Comparison of ENCODE assay signal across 43 mouse cellular contexts in genomic region chr17:25361291-25361690, GRCm38 (mm10). TPM values are rescaled to one million over a fixed set of nuclear protein-coding genes. Genes with fewer than 3 reads are reported as not detected.
"Had no signal": no experiment of that assay in that cellular context is flagged by ENCODE, and none has a peak within 500 bp of the region (broad histone marks: within the 10 kb centered on the region; RNA-seq: fewer than 3 reads in every experiment).

No protein-coding gene starts in this region.

- H3K4me2 ChIP-seq: heart, embryonic 11.5 days; heart, embryonic 12.5 days; heart, embryonic 13.5 days; heart, embryonic 15.5 days; hindbrain, embryonic 12.5 days; hindbrain, embryonic 13.5 days; hindbrain, embryonic 14.5 days; hindbrain, embryonic 15.5 days; intestine, embryonic 15.5 days; kidney, embryonic 15.5 days had no signal

- H3K4me3 ChIP-seq: heart, embryonic 12.5 days; heart, embryonic 13.5 days; heart, embryonic 15.5 days; hindbrain, embryonic 10.5 days; hindbrain, embryonic 12.5 days; hindbrain, embryonic 13.5 days; hindbrain, embryonic 15.5 days; intestine, embryonic 15.5 days; kidney, embryonic 15.5 days; layer of hippocampus, adult 2 months; left cerebral cortex, adult 2 months had no signal

- H3K9ac ChIP-seq: heart, embryonic 12.5 days; heart, embryonic 13.5 days; heart, embryonic 15.5 days; hindbrain, embryonic 12.5 days; hindbrain, embryonic 13.5 days; hindbrain, embryonic 14.5 days; hindbrain, embryonic 15.5 days; intestine, embryonic 15.5 days; kidney, embryonic 15.5 days had no signal

- H3K36me3 ChIP-seq: heart, embryonic 12.5 days; heart, embryonic 13.5 days; heart, embryonic 15.5 days; hindbrain, embryonic 10.5 days; hindbrain, embryonic 12.5 days; hindbrain, embryonic 13.5 days; hindbrain, embryonic 15.5 days; intestine, embryonic 15.5 days; kidney, embryonic 15.5 days had no signal

- ATAC-seq: hindbrain, embryonic 16.5 days; hindbrain, postnatal 0 days; inflammation-experienced regulatory T-cells, adult 6 months; intestine, embryonic 15.5 days; intestine, embryonic 16.5 days; intestine, postnatal 0 days had no signal

- H3K4me1 ChIP-seq: heart, embryonic 12.5 days; heart, embryonic 13.5 days; heart, embryonic 15.5 days; hindbrain, embryonic 10.5 days; hindbrain, embryonic 12.5 days; hindbrain, embryonic 13.5 days; hindbrain, embryonic 15.5 days; intestine, embryonic 15.5 days; kidney, embryonic 15.5 days had no signal

- H3K9me3 ChIP-seq: heart, embryonic 12.5 days; heart, embryonic 13.5 days; heart, embryonic 15.5 days; hindbrain, embryonic 10.5 days; hindbrain, embryonic 12.5 days; hindbrain, embryonic 13.5 days; hindbrain, embryonic 15.5 days; intestine, embryonic 15.5 days; kidney, embryonic 15.5 days had no signal

- DNase-seq: heart, postnatal 10 days; heart, postnatal 14 days; heart, postnatal 36 days; heart, postnatal 4 days; kidney, adult 11 months; kidney, adult 18-20 months; kidney, adult 2 months; kidney, adult 8-10 months; kidney, adult 9 months; kidney, postnatal 10 days; kidney, postnatal 14 days; kidney, postnatal 25 days; kidney, postnatal 36 days; kidney, postnatal 4 days; layer of hippocampus, adult 9-11 months; layer of hippocampus, postnatal 36 days had no signal

- H3K27ac ChIP-seq: heart, embryonic 13.5 days; heart, embryonic 15.5 days; hindbrain, embryonic 10.5 days; hindbrain, embryonic 12.5 days; hindbrain, embryonic 13.5 days; hindbrain, embryonic 14.5 days; hindbrain, embryonic 15.5 days; hindbrain, postnatal 0 days; intestine, embryonic 15.5 days; kidney, embryonic 15.5 days; kidney, postnatal 0 days; layer of hippocampus, adult 2 months; left cerebral cortex, adult 2 months had no signal

- H3K27me3 ChIP-seq: hindbrain, embryonic 12.5 days; hindbrain, embryonic 15.5 days had no signal

RNA-seq across cellular contexts. Expression of gene Tpsb2, which starts 4.8 kb away (rescaled TPM):
- polyA plus RNA-seq: heart, embryonic 11.5 days; heart, embryonic 12.5 days; heart, embryonic 13.5 days; hindbrain, embryonic 10.5 days; hindbrain, embryonic 11.5 days; hindbrain, embryonic 12.5 days; inflammation-experienced regulatory T-cells, adult 6 months had no signal

RNA-seq across cellular contexts. Expression of gene Tpsg1, which starts 7.8 kb away (rescaled TPM):
- polyA plus RNA-seq: heart, embryonic 12.5 days; hindbrain, embryonic 12.5 days; inflammation-experienced regulatory T-cells, adult 6 months; kidney, adult 2 months; kidney, embryonic 14.5 days had no signal

RNA-seq across cellular contexts. Expression of gene Tpsab1, which starts 15.9 kb away (rescaled TPM):
- polyA plus RNA-seq: heart, embryonic 11.5 days; heart, embryonic 12.5 days; heart, embryonic 13.5 days; hindbrain, embryonic 10.5 days; hindbrain, embryonic 11.5 days; hindbrain, embryonic 12.5 days; hindbrain, embryonic 14.5 days; hindbrain, embryonic 15.5 days; hindbrain, embryonic 16.5 days; hindbrain, postnatal 0 days; inflammation-experienced regulatory T-cells, adult 6 months; intestine, embryonic 14.5 days; intestine, embryonic 15.5 days; kidney, adult 2 months; large intestine, adult 2 months had no signal

RNA-seq across cellular contexts. Expression of gene Prss29, which starts 42.8 kb away (rescaled TPM):
- polyA plus RNA-seq: heart, embryonic 11.5 days; heart, embryonic 12.5 days; heart, embryonic 13.5 days; heart, embryonic 14.5 days; heart, embryonic 15.5 days; heart, embryonic 16.5 days; heart, postnatal 0 days; hindbrain, embryonic 10.5 days; hindbrain, embryonic 11.5 days; hindbrain, embryonic 12.5 days; hindbrain, embryonic 13.5 days; hindbrain, embryonic 14.5 days; hindbrain, embryonic 15.5 days; hindbrain, embryonic 16.5 days; hindbrain, postnatal 0 days; inflammation-experienced regulatory T-cells, adult 6 months; intestine, embryonic 14.5 days; intestine, embryonic 15.5 days; intestine, embryonic 16.5 days; intestine, postnatal 0 days; kidney, adult 2 months; kidney, embryonic 14.5 days; kidney, embryonic 15.5 days; kidney, embryonic 16.5 days; kidney, postnatal 0 days; large intestine, adult 2 months had no signal

RNA-seq across cellular contexts. Expression of gene Prss28, which starts 52.8 kb away (rescaled TPM):
- polyA plus RNA-seq: heart, embryonic 11.5 days; heart, embryonic 12.5 days; heart, embryonic 13.5 days; heart, embryonic 14.5 days; heart, embryonic 15.5 days; heart, embryonic 16.5 days; heart, postnatal 0 days; hindbrain, embryonic 10.5 days; hindbrain, embryonic 11.5 days; hindbrain, embryonic 12.5 days; hindbrain, embryonic 13.5 days; hindbrain, embryonic 14.5 days; hindbrain, embryonic 15.5 days; hindbrain, embryonic 16.5 days; hindbrain, postnatal 0 days; inflammation-experienced regulatory T-cells, adult 6 months; intestine, embryonic 14.5 days; intestine, embryonic 15.5 days; intestine, embryonic 16.5 days; intestine, postnatal 0 days; kidney, adult 2 months; kidney, embryonic 14.5 days; kidney, embryonic 15.5 days; kidney, embryonic 16.5 days; kidney, postnatal 0 days; large intestine, adult 2 months had no signal
